Mouse (Mus musculus): ENCODE measurements at regions not wholly inside any gene's neighbourhood (a gene's known extent, or its start where the extent isn't known, plus 50 kb on each side); places are given as distances from the start of the nearest gene placed in this dataset.

- DNase-seq (ENCODE audit: low spot score in 2 of 2) = no peak
Observed at GRCm38 (mm10) chr10:97778531-97778930, 52.0 kb upstream of the C030005K15Rik start.

GRCm38 (mm10) chr10:97779335-97779734 lies 52.8 kb upstream of the C030005K15Rik start:
- no peak for DNase-seq (ENCODE audit: low spot score in 2 of 2)

- no peak for DNase-seq (ENCODE audit: low spot score in 2 of 2)
Observed at GRCm38 (mm10) chr10:97793804-97794203, 67.2 kb upstream of the C030005K15Rik start.

- peak; percentile 6 to 13 for DNase-seq (ENCODE audit: low spot score in 2 of 2)
Observed at GRCm38 (mm10) chr10:97801448-97802265, 75.1 kb upstream of the C030005K15Rik start.

- DNase-seq (ENCODE audit: low spot score in 2 of 2) = no peak
Observed at GRCm38 (mm10) chr10:97807947-97808346, 81.4 kb upstream of the C030005K15Rik start.

- peak; percentile 11 to 15 for DNase-seq (ENCODE audit: low spot score in 2 of 2)
Observed at GRCm38 (mm10) chr10:97842574-97842973, 116.0 kb upstream of the C030005K15Rik start.

GRCm38 (mm10) chr10:97851487-97851886 lies 124.9 kb upstream of the C030005K15Rik start:
- DNase-seq (ENCODE audit: low spot score in 2 of 2) = no peak

GRCm38 (mm10) chr10:97877088-97877487 lies 150.5 kb upstream of the C030005K15Rik start:
- no peak for DNase-seq (ENCODE audit: low spot score in 2 of 2)

GRCm38 (mm10) chr10:97886049-97886448 lies 159.5 kb upstream of the C030005K15Rik start:
- DNase-seq (ENCODE audit: low spot score in 2 of 2) = no peak

GRCm38 (mm10) chr10:97905793-97906192 lies 179.2 kb upstream of the C030005K15Rik start:
- no peak for DNase-seq (ENCODE audit: low spot score in 2 of 2)

GRCm38 (mm10) chr10:97925568-97925967 lies 199.0 kb upstream of the C030005K15Rik start:
- no peak for DNase-seq (ENCODE audit: low spot score in 2 of 2)

- DNase-seq (ENCODE audit: low spot score in 2 of 2) = no peak
Observed at GRCm38 (mm10) chr10:97940345-97940744, 213.8 kb upstream of the C030005K15Rik start.

- no peak for DNase-seq (ENCODE audit: low spot score in 2 of 2)
Observed at GRCm38 (mm10) chr10:97965881-97966280, 239.3 kb upstream of the C030005K15Rik start.

GRCm38 (mm10) chr10:97966931-97967330 lies 240.4 kb upstream of the C030005K15Rik start:
- DNase-seq (ENCODE audit: low spot score in 2 of 2) = no peak

GRCm38 (mm10) chr10:98007037-98007436 lies 280.5 kb upstream of the C030005K15Rik start:
- DNase-seq (ENCODE audit: low spot score in 2 of 2) = peak in 1 of 2 experiments; percentile 9

- DNase-seq (ENCODE audit: low spot score in 2 of 2) = no peak
Observed at GRCm38 (mm10) chr10:98008355-98008754, 281.8 kb upstream of the C030005K15Rik start.

- no peak for DNase-seq (ENCODE audit: low spot score in 2 of 2)
Observed at GRCm38 (mm10) chr10:98012916-98013315, 286.4 kb upstream of the C030005K15Rik start.

GRCm38 (mm10) chr10:98014985-98015902 lies 288.7 kb upstream of the C030005K15Rik start:
- DNase-seq (ENCODE audit: low spot score in 2 of 2) = no peak

- no peak for DNase-seq (ENCODE audit: low spot score in 2 of 2)
Observed at GRCm38 (mm10) chr10:98016596-98017304, 290.2 kb upstream of the C030005K15Rik start.

- DNase-seq (ENCODE audit: low spot score in 2 of 2) = no peak
Observed at GRCm38 (mm10) chr10:98029124-98029523, 302.6 kb upstream of the C030005K15Rik start.

GRCm38 (mm10) chr10:98029621-98030020 lies 303.1 kb upstream of the C030005K15Rik start:
- DNase-seq (ENCODE audit: low spot score in 2 of 2) = no peak
